Comparison of ENCODE assay signal across 7 mouse cellular contexts in the genomic region with DNA sequence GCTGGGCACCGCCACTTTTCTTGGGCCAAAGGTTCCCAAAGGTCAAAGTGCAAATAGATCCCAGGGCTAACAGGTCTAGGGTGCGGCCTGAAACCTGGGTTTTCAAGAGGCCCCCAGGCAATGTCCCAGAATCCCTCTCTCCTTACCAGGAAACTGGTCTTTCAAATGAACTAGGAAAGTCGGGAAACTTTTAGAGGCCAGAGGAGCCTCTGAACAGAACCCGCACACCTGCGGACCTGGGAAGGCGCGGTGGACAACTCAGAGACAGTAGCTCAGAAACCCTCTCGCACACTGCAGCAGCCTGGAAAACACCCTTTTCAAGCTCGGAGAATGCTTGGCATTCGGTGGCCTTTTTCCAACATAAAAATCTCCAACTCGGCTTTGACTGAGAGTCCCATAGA. TPM values are rescaled to one million over a fixed set of nuclear protein-coding genes. Genes with fewer than 3 reads are reported as not detected.
DNase-seq lines count a peak whose midpoint lies in the region; ATAC-seq and TF ChIP-seq lines count a peak whose summit lies in the region.

No protein-coding gene starts in this region.

- peak overlapping the region; percentile 89 for H3K9ac ChIP-seq in heart, embryonic 13.5 days

- TF ChIP-seq CTCF in E14TG2a.4 (conservative IDR thresholded peaks at IDR 0.05; ENCODE audit: low read length): no peak

- peak overlapping the region; percentile 93 for H3K4me3 ChIP-seq in E14TG2a.4 (replicated peaks; ENCODE audit: low read length)
- H3K4me3 ChIP-seq in heart, embryonic 13.5 days: peak overlapping the region; percentile 77

- peak; percentile 96 for DNase-seq in R1 (ENCODE audit: low read depth, low spot score)
- DNase-seq in kidney, postnatal 10 days: peak; percentile 48
- DNase-seq in lung, postnatal 4 days: peak; percentile 31 to 33
- DNase-seq in gastrocnemius, postnatal 14 days: no peak
- DNase-seq in left cerebral cortex, adult 9 months (ENCODE audit: low spot score in 2 of 2): no peak

- peak overlapping the region; percentile 88 for H3K4me2 ChIP-seq in heart, embryonic 13.5 days

- H3K4me1 ChIP-seq in E14TG2a.4 (replicated peaks; ENCODE audit: low read depth, low read length): peaks cover 71% of the 10 kb centered on the region
- H3K4me1 ChIP-seq in heart, embryonic 13.5 days: peaks cover 29% of the 10 kb centered on the region

- no peaks in the 10 kb centered on the region for H3K27me3 ChIP-seq in E14TG2a.4 (ENCODE audit: insufficient read depth, low read length)
- no peaks in the 10 kb centered on the region for H3K27me3 ChIP-seq in heart, embryonic 13.5 days (replicated peaks)

- no peaks in the 10 kb centered on the region for H3K9me3 ChIP-seq in E14TG2a.4 (ENCODE audit: low read length)
- H3K9me3 ChIP-seq in heart, embryonic 13.5 days: no peaks in the 10 kb centered on the region

- peaks cover 5% of the 10 kb centered on the region for H3K36me3 ChIP-seq in E14TG2a.4 (ENCODE audit: insufficient read depth, low read length)
- no peaks in the 10 kb centered on the region for H3K36me3 ChIP-seq in heart, embryonic 13.5 days

- H3K27ac ChIP-seq in heart, embryonic 13.5 days (replicated peaks): peak overlapping the region; percentile 91

- intact Hi-C loops in gastrocnemius, postnatal 14 days (cut with DNase I; ENCODE audit: low total_unique reads): no loop called here

- ATAC-seq in heart, embryonic 13.5 days (ENCODE audit: extremely low read depth, insufficient number of reproducible peaks, low FRiP score, low TSS enrichment): no peak

- 16% methylated on average over 11 of the region's 11 CpGs for WGBS in heart, embryonic 13.5 days

RNA-seq across cellular contexts. Expression of a gene that starts 1.0 kb away (rescaled TPM):
- 21.6 and 22.7 TPM in 2 replicates for polyA plus RNA-seq in heart, embryonic 13.5 days (2015; fragmentation: Nextera tagmentation; extraction: Ambion mirVana)
- total RNA-seq in gastrocnemius, postnatal 14 days (2021): 1 to 10 TPM; 7.0 to 8.8 TPM

RNA-seq across cellular contexts. Expression of a gene that starts 56.6 kb away (rescaled TPM):
- 60.9 and 64.0 TPM in 2 replicates for polyA plus RNA-seq in heart, embryonic 13.5 days (2015; fragmentation: Nextera tagmentation; extraction: Ambion mirVana)
- 10 to 100 TPM; 19.8 to 20.8 TPM for total RNA-seq in gastrocnemius, postnatal 14 days (2021)

Comparison
In these comparisons a context has a peak if more than half of its experiments do, and no peak if none do; other contexts are left out.
1. DNase-seq: peak in R1 (single experiment), kidney, postnatal 10 days (single experiment) and lung, postnatal 4 days (2 of 2); none in gastrocnemius, postnatal 14 days (single experiment) and left cerebral cortex, adult 9 months (0 of 2).